Mouse (Mus musculus) heart, postnatal 0 days (tissue): ENCODE measurements around the gene Sat1. TPM values are rescaled to one million over a fixed set of nuclear protein-coding genes. Genes with fewer than 3 reads are reported as not detected.
A peak's percentile ranks its signal among the peaks of the same experiment; 100 is the strongest.

Source experiments
- ATAC-seq: fragments of 200-750 bp; cut with Nextera tagmentation; 2 replicates; pipeline ENCODE4 v1.8.0; 2017; ENCODE audit warnings: low read depth, moderate number of reproducible peaks, moderate library complexity; ENCODE audit not compliant: insufficient read depth
- DNase-seq: peaks from one replicate; pipeline ENCODE4 v3.0.0-alpha.2; 2016; ENCODE audit warnings: low spot score
- H3K27ac ChIP-seq: fragments of 300-500 bp; sonication (generic); 2 replicates; pipeline ENCODE4 v1.5.1; 2014; ENCODE audit warnings: low read depth, mild to moderate bottlenecking
- H3K27me3 ChIP-seq: fragments of 300-500 bp; sonication (generic); 2 replicates; pipeline ENCODE4 v1.6.1; 2014; ENCODE audit warnings: low read length, mixed read lengths; ENCODE audit not compliant: control insufficient read depth, insufficient read depth
- H3K36me3 ChIP-seq: fragments of 300-500 bp; sonication (generic); replicated peaks from 2 replicates; pipeline ENCODE4 v1.6.1; 2014; ENCODE audit warnings: low read length, mixed read lengths; ENCODE audit not compliant: control insufficient read depth, insufficient read depth
- H3K4me1 ChIP-seq: fragments of 300-500 bp; sonication (generic); 2 replicates; pipeline ENCODE4 v1.6.1; 2014; ENCODE audit warnings: antibody characterized with exemption; ENCODE audit not compliant: control insufficient read depth, insufficient read depth
- H3K4me2 ChIP-seq: fragments of 300-500 bp; sonication (generic); 2 replicates; pipeline ENCODE4 v1.6.1; 2014; ENCODE audit warnings: low read depth, mild to moderate bottlenecking, low read length, moderate library complexity
- H3K4me3 ChIP-seq: fragments of 300-500 bp; sonication (generic); 2 replicates; pipeline ENCODE4 v1.5.1; 2014; ENCODE audit warnings: low read depth, low read length
- H3K9ac ChIP-seq: fragments of 300-500 bp; sonication (generic); replicated peaks from 2 replicates; pipeline ENCODE4 v1.6.1; 2014; ENCODE audit warnings: low read depth, low read length, mixed read lengths
- H3K9me3 ChIP-seq: fragments of 300-500 bp; sonication (generic); replicated peaks from 2 replicates; pipeline ENCODE4 v1.6.1; 2016; ENCODE audit warnings: low read length; ENCODE audit not compliant: control insufficient read depth
- CTCF ChIP-seq: IDR thresholded peaks from 2 replicates; pipeline ENCODE4 v1.5.1; 2016; ENCODE audit warnings: antibody characterized with exemption, control low read depth, low read depth
- EP300 ChIP-seq: IDR thresholded peaks from 2 replicates; pipeline ENCODE4 v1.6.1; 2016; ENCODE audit warnings: antibody characterized with exemption, low read depth
- WGBS: fragments of 180-500 bp; shearing (Covaris S2); extraction: QIAGEN DNeasy Blood & Tissue Kit; methylation state at CpG from one replicate; pipeline ENCODE4 v1.1.7; 2014; 5-methylcytosine and 5-hydroxymethylcytosine counted together
- polyA plus RNA-seq: library from polyadenylated mRNA; unstranded; fragments of >200 nt; fragmentation: Nextera tagmentation; extraction: Ambion mirVana; gene quantifications from 2 replicates; pipeline ENCODE4 v1.2.1, GENCODE M21; 2015
- total RNA-seq: library from RNA; depleted of rRNA; stranded (reverse); fragments of >200 nt; gene quantifications from 2 replicates; pipeline ENCODE4 v1.2.3, GENCODE M21; 2014; ENCODE audit warnings: low replicate concordance; rRNA removed

The Sat1 gene
- total RNA-seq = 28.4 and 57.5 TPM in 2 replicates
- 99.7 and 102 TPM in 2 replicates for polyA plus RNA-seq

DNA sequence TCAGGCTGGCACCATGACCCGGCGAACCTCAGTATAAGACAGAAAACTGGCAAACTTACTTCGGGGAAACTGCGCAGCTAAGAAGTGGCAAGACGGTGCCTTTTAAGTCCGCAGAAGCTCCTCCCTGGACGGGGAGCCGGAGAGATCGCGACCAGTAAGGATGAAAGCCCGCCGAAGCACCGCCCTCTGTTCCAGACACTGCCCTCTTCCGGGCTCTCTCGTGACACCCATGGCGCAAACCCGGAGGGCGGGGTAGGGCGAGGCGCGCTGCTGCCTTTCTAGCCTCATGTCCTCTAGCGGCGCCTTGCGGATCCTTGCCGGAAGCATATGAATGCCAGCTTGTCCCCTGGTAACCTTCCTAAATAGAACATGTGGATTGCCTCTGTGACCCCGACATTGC, at the start of gene Sat1:
Sat1 (minus strand) TSS at position 179 of the 400 bp plus-strand sequence.
- 0 out of 2 replicates have a peak, but pooled peaks cover 3% of the 10 kb centered on the region for H3K36me3 ChIP-seq
- peak within 1 kb of the TSS; percentile 60 for H3K4me2 ChIP-seq
- WGBS = 9% methylated on average over 23 of the region's 26 CpGs
- TF ChIP-seq EP300 (0 out of 2 replicates have a peak, but pooled peaks have one; percentile 41), CTCF (peak; percentile 66)
- H3K4me3 ChIP-seq = peak within 1 kb of the TSS; percentile 54
- H3K9ac ChIP-seq = peak within 1 kb of the TSS; percentile 53
- H3K27me3 ChIP-seq = no peaks in the 10 kb centered on the region
- no peaks in the 10 kb centered on the region for H3K4me1 ChIP-seq
- DNase-seq (peak; percentile 88), ATAC-seq (peak; percentile 99)
- H3K27ac ChIP-seq = peak within 1 kb of the TSS; percentile 66
- H3K9me3 ChIP-seq = no peaks in the 10 kb centered on the region

DNA sequence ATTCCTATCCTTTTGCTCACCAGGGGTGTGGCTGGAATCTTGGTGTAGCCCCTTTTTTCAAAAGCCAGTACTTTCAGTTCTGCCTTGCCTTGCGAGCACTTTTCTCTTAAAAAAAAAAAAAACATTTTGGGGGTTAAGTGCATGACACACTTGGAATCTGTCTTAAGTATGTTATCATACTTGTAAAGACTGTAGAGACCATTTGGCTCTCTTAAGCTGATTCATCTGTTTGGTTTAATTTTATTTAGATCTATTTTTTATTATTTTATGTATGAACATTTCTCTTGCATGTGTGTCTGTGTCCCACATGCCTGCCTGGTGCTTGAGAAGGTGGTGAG, 46.6 kb upstream of the Sat1 start:
- peak overlapping the region; percentile 68 for H3K4me3 ChIP-seq
- H3K4me2 ChIP-seq = peak overlapping the region; percentile 60
- ATAC-seq (no peak), DNase-seq (no peak)
- H3K36me3 ChIP-seq = no peaks in the 10 kb centered on the region
- H3K4me1 ChIP-seq = no peaks in the 10 kb centered on the region
- H3K27me3 ChIP-seq = no peaks in the 10 kb centered on the region
- peak overlapping the region; percentile 91; the same call in 1 of the 2 replicates for H3K27ac ChIP-seq
- H3K9ac ChIP-seq = peak overlapping the region; percentile 79
- no peaks in the 10 kb centered on the region for H3K9me3 ChIP-seq
- WGBS = 13% methylated on average over 1 of the region's 1 CpGs
- TF ChIP-seq CTCF = no peak
- TF ChIP-seq EP300 = 0 out of 2 replicates have a peak, but pooled peaks have one; percentile 9

DNA sequence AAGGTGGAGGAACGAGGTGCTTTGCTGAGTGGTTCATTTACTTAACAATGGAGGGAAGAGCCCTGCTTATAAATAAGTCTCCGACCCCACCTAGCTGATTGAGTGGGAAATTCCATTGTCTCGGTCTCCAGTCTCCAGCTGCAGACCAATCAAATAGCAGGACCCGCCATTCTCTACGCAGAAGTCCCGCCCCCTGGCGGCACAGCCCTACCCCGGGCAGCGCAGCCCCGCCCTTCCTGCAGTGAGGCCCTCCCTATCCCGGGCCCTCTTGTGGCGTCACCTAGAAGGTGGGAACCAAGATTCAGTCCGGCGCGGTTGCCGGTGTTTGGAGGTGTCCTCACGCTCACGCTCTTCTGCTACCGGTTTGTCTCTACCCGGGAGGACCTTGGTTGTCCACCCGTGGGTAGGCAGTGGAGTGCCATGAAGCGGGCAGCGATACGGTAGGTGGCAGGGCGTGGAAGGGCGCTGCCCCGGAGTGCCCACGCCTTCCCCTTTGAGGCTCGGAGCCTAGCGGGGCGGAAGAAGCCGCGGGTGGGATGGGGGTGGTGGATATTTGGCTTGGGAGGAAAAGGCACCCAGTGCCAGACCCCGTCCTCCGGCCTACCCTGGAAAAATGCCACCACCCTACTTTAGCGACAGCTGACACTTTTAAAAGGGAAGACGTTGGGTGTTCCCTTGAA, 46.1 kb upstream of the Sat1 start, which contains the start of gene Acot9:
Acot9 (plus strand) TSS at position 209 of the 680 bp plus-strand sequence.
- Histone ChIP-seq H3K4me2 (peak within 1 kb of the TSS; percentile 60), H3K4me3 (peak within 1 kb of the TSS; percentile 68), H3K9ac (peak within 1 kb of the TSS; percentile 79), H3K4me1 (no peaks in the 10 kb centered on the region), H3K27ac (peak within 1 kb of the TSS; percentile 91), H3K27me3 (no peaks in the 10 kb centered on the region), H3K36me3 (no peaks in the 10 kb centered on the region), H3K9me3 (no peaks in the 10 kb centered on the region)
- DNase-seq = peak; percentile 85
- 19% methylated on average over 36 of the region's 37 CpGs for WGBS
- peak; percentile 50 for TF ChIP-seq CTCF
- peak; percentile 36; the same call in 1 of the 2 replicates for TF ChIP-seq EP300
- peak; percentile 99 for ATAC-seq

DNA sequence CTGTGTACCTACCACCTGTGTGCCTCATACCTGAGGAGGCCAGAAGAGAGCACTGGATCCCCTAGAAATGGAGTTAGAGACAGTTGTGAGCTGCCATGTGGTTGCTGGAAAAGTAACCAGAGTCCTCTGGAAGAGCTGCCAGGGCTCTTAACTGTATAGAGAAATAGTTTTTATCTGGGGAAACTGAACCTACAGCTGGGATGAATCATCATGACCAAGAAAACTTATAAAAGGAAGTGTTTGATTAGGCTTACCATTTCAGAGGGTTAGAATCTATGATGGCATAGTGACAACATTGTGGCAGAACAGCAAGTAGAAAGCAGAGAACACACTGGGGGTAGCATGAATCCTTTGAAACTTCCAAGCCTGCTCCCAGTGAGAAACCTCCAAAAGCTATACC, 40.6 kb upstream of the Sat1 start:
- Histone ChIP-seq H3K27ac (no peak overlapping the region), H3K36me3 (no peaks in the 10 kb centered on the region), H3K4me1 (no peaks in the 10 kb centered on the region), H3K9ac (no peak overlapping the region), H3K27me3 (no peaks in the 10 kb centered on the region), H3K4me3 (no peak overlapping the region), H3K4me2 (no peak overlapping the region), H3K9me3 (no peaks in the 10 kb centered on the region)
- TF ChIP-seq CTCF = no peak
- ATAC-seq (no peak), DNase-seq (no peak)

DNA sequence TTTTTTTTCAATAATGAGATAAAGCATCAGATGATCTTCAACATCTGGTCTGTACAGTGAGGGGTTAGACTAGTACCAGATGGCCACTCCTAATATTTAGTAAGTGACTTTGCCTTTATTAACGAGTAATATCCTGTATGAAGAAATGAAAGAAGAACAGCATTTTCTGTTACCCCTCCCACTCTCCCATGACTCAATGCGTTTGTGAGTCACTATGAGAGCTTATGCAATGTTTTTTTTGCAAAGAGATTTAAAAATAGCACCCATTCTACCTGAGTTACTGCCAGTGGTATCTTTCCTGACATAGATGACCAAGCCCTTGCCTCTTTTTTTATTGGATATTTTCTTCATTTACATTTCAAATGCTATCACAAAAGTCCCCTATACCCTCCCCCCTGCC, 2.0 kb upstream of the Sat1 start:
- H3K9ac ChIP-seq = no peak overlapping the region
- TF ChIP-seq CTCF (no peak), EP300 (no peak)
- DNase-seq (no peak), ATAC-seq (no peak)
- no peaks in the 10 kb centered on the region for H3K27me3 ChIP-seq
- WGBS = 49% methylated on average over 2 of the region's 2 CpGs
- H3K4me3 ChIP-seq = no peak overlapping the region
- H3K36me3 ChIP-seq = 0 out of 2 replicates have a peak, but pooled peaks cover 3% of the 10 kb centered on the region
- no peak overlapping the region for H3K27ac ChIP-seq
- no peaks in the 10 kb centered on the region for H3K4me1 ChIP-seq
- H3K4me2 ChIP-seq = no peak overlapping the region
- H3K9me3 ChIP-seq = no peaks in the 10 kb centered on the region
